ENCODE assay signal across 8 mouse cellular contexts in the genomic region with DNA sequence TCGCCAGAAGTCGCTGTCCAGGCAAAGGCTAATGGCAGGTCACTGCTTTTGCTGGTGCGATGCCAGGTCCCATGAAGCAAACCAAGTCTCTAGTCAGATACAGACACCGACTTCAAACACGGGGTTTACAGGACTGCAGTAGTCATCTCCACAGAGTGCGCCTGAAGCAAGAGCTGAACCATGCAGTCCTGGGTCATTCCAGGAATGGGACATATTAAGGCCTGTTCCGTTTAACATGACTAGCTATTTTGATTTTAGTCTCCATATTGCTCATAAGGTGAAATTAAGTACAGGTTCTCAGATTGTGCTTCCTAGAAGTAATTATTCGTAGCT. TPM values are rescaled to one million over a fixed set of nuclear protein-coding genes. Genes with fewer than 3 reads are reported as not detected.
A peak's percentile ranks its signal among the peaks of the same experiment; 100 is the strongest.
DNase-seq lines count a peak whose midpoint lies in the region; ATAC-seq and TF ChIP-seq lines count a peak whose summit lies in the region.

No protein-coding gene starts in this region.

- peaks cover 26% of the 10 kb centered on the region for H3K4me1 ChIP-seq in heart, embryonic 13.5 days
- peaks cover 13% of the 10 kb centered on the region for H3K4me1 ChIP-seq in E14TG2a.4 (replicated peaks; ENCODE audit: low read depth, low read length)
- peaks cover 12% of the 10 kb centered on the region for H3K4me1 ChIP-seq in forebrain, embryonic 16.5 days (replicated peaks; ENCODE audit: control insufficient read depth, insufficient read depth, low read length)
- peaks cover 52% of the 10 kb centered on the region for H3K4me1 ChIP-seq in liver, embryonic 15.5 days (replicated peaks)

- peak overlapping the region; percentile 79 for H3K4me2 ChIP-seq in heart, embryonic 13.5 days
- H3K4me2 ChIP-seq in forebrain, embryonic 16.5 days (ENCODE audit: low read length): peak overlapping the region; percentile 51
- peak overlapping the region; percentile 76 for H3K4me2 ChIP-seq in liver, embryonic 15.5 days

- H3K9me3 ChIP-seq in heart, embryonic 13.5 days: no peaks in the 10 kb centered on the region
- peaks cover 41% of the 10 kb centered on the region for H3K9me3 ChIP-seq in E14TG2a.4 (ENCODE audit: low read length)
- H3K9me3 ChIP-seq in forebrain, embryonic 16.5 days (ENCODE audit: control insufficient read depth, low read length): no peaks in the 10 kb centered on the region
- no peaks in the 10 kb centered on the region for H3K9me3 ChIP-seq in liver, embryonic 15.5 days (replicated peaks)

- intact Hi-C loops in heart, postnatal 10 days (cut with DNase I): loop anchor here (1.0 to 2.0 kb wide), 2 partner anchors 48 to 120 kb away; a partner anchor contains a TSS

- WGBS in heart, embryonic 13.5 days: 34% methylated on average over 8 of the region's 8 CpGs
- WGBS in forebrain, embryonic 16.5 days: 36% methylated on average over 8 of the region's 8 CpGs
- 37% methylated on average over 8 of the region's 8 CpGs for WGBS in liver, embryonic 15.5 days (ENCODE audit: insufficient replicate concordance)

- H3K27ac ChIP-seq in heart, embryonic 13.5 days (replicated peaks): peak overlapping the region; percentile 91
- 0 out of 2 replicates have a peak overlapping the region, but pooled peaks have one; percentile 9 for H3K27ac ChIP-seq in forebrain, embryonic 16.5 days (ENCODE audit: low read length)
- peak overlapping the region; percentile 88 for H3K27ac ChIP-seq in liver, embryonic 15.5 days (replicated peaks)

- peak overlapping the region; percentile 76 for H3K9ac ChIP-seq in heart, embryonic 13.5 days
- H3K9ac ChIP-seq in forebrain, embryonic 16.5 days (replicated peaks; ENCODE audit: low read depth, low read length): peak overlapping the region; percentile 95
- H3K9ac ChIP-seq in liver, embryonic 15.5 days: peak overlapping the region; percentile 42

- H3K4me3 ChIP-seq in heart, embryonic 13.5 days: peak overlapping the region; percentile 86
- peak overlapping the region; percentile 92 for H3K4me3 ChIP-seq in E14TG2a.4 (replicated peaks; ENCODE audit: low read length)
- peak overlapping the region; percentile 91 for H3K4me3 ChIP-seq in forebrain, embryonic 16.5 days (replicated peaks; ENCODE audit: low read length)
- H3K4me3 ChIP-seq in liver, embryonic 15.5 days (replicated peaks): peak overlapping the region; percentile 76

- TF ChIP-seq CTCF in E14TG2a.4 (conservative IDR thresholded peaks at IDR 0.05; ENCODE audit: low read length): no peak

- peaks cover 7% of the 10 kb centered on the region for H3K36me3 ChIP-seq in heart, embryonic 13.5 days
- H3K36me3 ChIP-seq in E14TG2a.4 (ENCODE audit: insufficient read depth, low read length): peaks cover 7% of the 10 kb centered on the region
- H3K36me3 ChIP-seq in forebrain, embryonic 16.5 days (ENCODE audit: control insufficient read depth, insufficient read depth): 0 out of 2 replicates have a peak, but pooled peaks cover 3% of the 10 kb centered on the region
- 0 out of 2 replicates have a peak, but pooled peaks cover 2% of the 10 kb centered on the region for H3K36me3 ChIP-seq in liver, embryonic 15.5 days (replicated peaks)

- no peak for ATAC-seq in heart, embryonic 13.5 days (ENCODE audit: extremely low read depth, insufficient number of reproducible peaks, low FRiP score, low TSS enrichment)
- ATAC-seq in forebrain, embryonic 16.5 days: peak; percentile 80
- peak; percentile 21 for ATAC-seq in liver, embryonic 15.5 days (ENCODE audit: insufficient read depth)

- no peak for DNase-seq in heart, postnatal 10 days
- no peak for DNase-seq in MN1 (ENCODE audit: low spot score)
- DNase-seq in adrenal gland, postnatal 10 days: no peak
- DNase-seq in frontal cortex, adult 2 months (ENCODE audit: extremely low spot score in 1 of 2, low spot score in 1 of 2): no peak

- H3K27me3 ChIP-seq in heart, embryonic 13.5 days (replicated peaks): no peaks in the 10 kb centered on the region
- H3K27me3 ChIP-seq in E14TG2a.4 (ENCODE audit: insufficient read depth, low read length): no peaks in the 10 kb centered on the region
- no peaks in the 10 kb centered on the region for H3K27me3 ChIP-seq in forebrain, embryonic 16.5 days (replicated peaks; ENCODE audit: control insufficient read depth, insufficient read depth, low read length)
- H3K27me3 ChIP-seq in liver, embryonic 15.5 days: no peaks in the 10 kb centered on the region

RNA-seq across cellular contexts. Expression of a gene that starts 0.4 kb away (rescaled TPM):
- polyA plus RNA-seq in heart, embryonic 13.5 days (2015; fragmentation: Nextera tagmentation; extraction: Ambion mirVana): 22.5 and 24.9 TPM in 2 replicates
- total RNA-seq in heart, postnatal 10 days (2021): 10 to 100 TPM; 21.2 to 30.3 TPM
- polyA plus RNA-seq in forebrain, embryonic 16.5 days (2015; fragmentation: Nextera tagmentation; extraction: Ambion mirVana): 100 and 108 TPM in 2 replicates
- 5.3 and 5.6 TPM in 2 replicates for polyA plus RNA-seq in liver, embryonic 15.5 days (2015; fragmentation: Nextera tagmentation; extraction: Ambion mirVana)
- 10 to 100 TPM; 25.0 to 26.0 TPM for total RNA-seq in adrenal gland, postnatal 10 days (2021)
- 26.6 and 32.6 TPM in 2 replicates for polyA plus RNA-seq in frontal cortex, adult 2 months (2012; rRNA removed)

RNA-seq across cellular contexts. Expression of a gene that starts 49.2 kb away (rescaled TPM):
- polyA plus RNA-seq in heart, embryonic 13.5 days (2015; fragmentation: Nextera tagmentation; extraction: Ambion mirVana): 13.6 and 14.6 TPM in 2 replicates
- 10 to 100 TPM; 19.1 to 32.9 TPM for total RNA-seq in heart, postnatal 10 days (2021)
- 7.4 and 7.8 TPM in 2 replicates for polyA plus RNA-seq in forebrain, embryonic 16.5 days (2015; fragmentation: Nextera tagmentation; extraction: Ambion mirVana)
- polyA plus RNA-seq in liver, embryonic 15.5 days (2015; fragmentation: Nextera tagmentation; extraction: Ambion mirVana): 11.4 and 12.3 TPM in 2 replicates
- total RNA-seq in adrenal gland, postnatal 10 days (2021): 10 to 100 TPM; 23.6 to 43.5 TPM
- 5.6 and 6.2 TPM in 2 replicates for polyA plus RNA-seq in frontal cortex, adult 2 months (2012; rRNA removed)

RNA-seq across cellular contexts. Expression of a gene that starts 58.9 kb away (rescaled TPM):
- not detected in 2 replicates for polyA plus RNA-seq in heart, embryonic 13.5 days (2015; fragmentation: Nextera tagmentation; extraction: Ambion mirVana)
- not detected for total RNA-seq in heart, postnatal 10 days (2021)
- polyA plus RNA-seq in forebrain, embryonic 16.5 days (2015; fragmentation: Nextera tagmentation; extraction: Ambion mirVana): not detected in 2 replicates
- polyA plus RNA-seq in liver, embryonic 15.5 days (2015; fragmentation: Nextera tagmentation; extraction: Ambion mirVana): not detected in 2 replicates
- not detected for total RNA-seq in adrenal gland, postnatal 10 days (2021)
- not detected in 2 replicates for polyA plus RNA-seq in frontal cortex, adult 2 months (2012; rRNA removed)

Comparison
In these comparisons a context has a peak if more than half of its experiments do, and no peak if none do; other contexts are left out.
1. H3K27ac ChIP-seq: peak in every context shown above with its lines; median percentile 91 in heart, embryonic 13.5 days; 88 in liver, embryonic 15.5 days; 9 in forebrain, embryonic 16.5 days.
2. H3K9ac ChIP-seq: peak in every context shown above with its lines; median percentile 95 in forebrain, embryonic 16.5 days; 76 in heart, embryonic 13.5 days; 42 in liver, embryonic 15.5 days.